Mouse (Mus musculus) myocyte (in vitro differentiated cells): ENCODE data around the gene Rad51b. TPM values are rescaled to one million over a fixed set of nuclear protein-coding genes. Genes with fewer than 3 reads are reported as not detected.

Experiments used
- H3K27me3 ChIP-seq: one replicate; pipeline ENCODE4 v1.6.1; 2011; ENCODE audit not compliant: control insufficient read depth, insufficient read depth, insufficient read length
- H3K36me3 ChIP-seq: one replicate; pipeline ENCODE4 v1.6.1; 2011; ENCODE audit not compliant: control insufficient read depth, insufficient read depth
- H3K4me2 ChIP-seq: one replicate; pipeline ENCODE4 v1.6.1; 2011; ENCODE audit warnings: low read depth, control low read depth
- H3K4me3 ChIP-seq: one replicate; pipeline ENCODE4 v1.5.1; 2011; ENCODE audit warnings: mild to moderate bottlenecking, control low read depth, moderate library complexity
- H3K79me2 ChIP-seq: one replicate; pipeline ENCODE4 v1.6.1; 2011; ENCODE audit not compliant: control insufficient read depth, insufficient read depth
- H3ac ChIP-seq: one replicate; pipeline ENCODE4 v1.6.1; 2011; ENCODE audit not compliant: control insufficient read depth, insufficient read length
- CEBPB ChIP-seq: IDR thresholded peaks from 2 replicates; pipeline ENCODE4 v1.6.1; 2011; ENCODE audit warnings: mild to moderate bottlenecking, moderate library complexity; ENCODE audit not compliant: poor library complexity, insufficient read depth, severe bottlenecking
- E2F4 ChIP-seq: IDR thresholded peaks from one replicate; pipeline ENCODE4 v1.6.1; 2011; ENCODE audit warnings: mild to moderate bottlenecking, control low read depth, moderate library complexity; ENCODE audit not compliant: insufficient read depth
- MAX ChIP-seq: IDR thresholded peaks from one replicate; pipeline ENCODE4 v1.6.1; 2011; ENCODE audit warnings: low read depth, mild to moderate bottlenecking, control low read depth
- MYOD1 ChIP-seq, 3 experiments: IDR thresholded peaks; one replicate each; pipeline ENCODE4 v1.6.1; 2011; ENCODE audit warnings: control low read depth in 2 of 3, low read depth in 2 of 3, mild to moderate bottlenecking in 2 of 3, moderate library complexity in 1 of 3; ENCODE audit not compliant: insufficient read length in 2 of 3, control insufficient read depth in 1 of 3
- MYOG ChIP-seq, 3 experiments: IDR thresholded peaks; one replicate each; pipeline ENCODE4 v1.6.1; 2011; ENCODE audit warnings: control low read depth in 2 of 3, low read depth in 2 of 3, mild to moderate bottlenecking in 2 of 3; ENCODE audit not compliant: insufficient read length in 2 of 3, control insufficient read depth in 1 of 3, insufficient read depth in 1 of 3
- POLR2A ChIP-seq: IDR thresholded peaks from one replicate; pipeline ENCODE4 v1.6.1; 2011; ENCODE audit warnings: low read depth, mild to moderate bottlenecking, control low read depth, moderate library complexity; ENCODE audit not compliant: insufficient read length
- POLR2AphosphoS2 ChIP-seq: IDR thresholded peaks from one replicate; pipeline ENCODE4 v1.6.1; 2011; ENCODE audit warnings: low read depth, control low read depth; ENCODE audit not compliant: insufficient read length
- REST ChIP-seq: IDR thresholded peaks from one replicate; pipeline ENCODE4 v1.6.1; 2011; ENCODE audit warnings: mild to moderate bottlenecking, control low read depth, moderate library complexity; ENCODE audit not compliant: insufficient read depth, insufficient read length
- SRF ChIP-seq: IDR thresholded peaks from one replicate; pipeline ENCODE4 v1.6.1; 2011; ENCODE audit warnings: low read depth; ENCODE audit not compliant: control insufficient read depth, insufficient read length
- TCF12 ChIP-seq: IDR thresholded peaks from one replicate; pipeline ENCODE4 v1.6.1; 2011; ENCODE audit warnings: mild to moderate bottlenecking, control low read depth; ENCODE audit not compliant: poor library complexity, insufficient read depth, severe bottlenecking
- TCF3 ChIP-seq: IDR thresholded peaks from one replicate; pipeline ENCODE4 v1.6.1; 2011; ENCODE audit warnings: low read depth, control low read depth; ENCODE audit not compliant: insufficient read length
- USF1 ChIP-seq: IDR thresholded peaks from one replicate; pipeline ENCODE4 v1.6.1; 2011; ENCODE audit warnings: low read depth, mild to moderate bottlenecking, control low read depth, moderate library complexity
- polyA plus RNA-seq: library from polyadenylated mRNA; unstranded; fragments of >200 nt; fragmentation: generic; extraction: Trizol; gene quantifications from one replicate; pipeline ENCODE4 v1.2.1, GENCODE M21; 2012; ENCODE audit warnings: missing spikeins

The Rad51b gene
- polyA plus RNA-seq, 1 experiment = 1.8 TPM

DNA sequence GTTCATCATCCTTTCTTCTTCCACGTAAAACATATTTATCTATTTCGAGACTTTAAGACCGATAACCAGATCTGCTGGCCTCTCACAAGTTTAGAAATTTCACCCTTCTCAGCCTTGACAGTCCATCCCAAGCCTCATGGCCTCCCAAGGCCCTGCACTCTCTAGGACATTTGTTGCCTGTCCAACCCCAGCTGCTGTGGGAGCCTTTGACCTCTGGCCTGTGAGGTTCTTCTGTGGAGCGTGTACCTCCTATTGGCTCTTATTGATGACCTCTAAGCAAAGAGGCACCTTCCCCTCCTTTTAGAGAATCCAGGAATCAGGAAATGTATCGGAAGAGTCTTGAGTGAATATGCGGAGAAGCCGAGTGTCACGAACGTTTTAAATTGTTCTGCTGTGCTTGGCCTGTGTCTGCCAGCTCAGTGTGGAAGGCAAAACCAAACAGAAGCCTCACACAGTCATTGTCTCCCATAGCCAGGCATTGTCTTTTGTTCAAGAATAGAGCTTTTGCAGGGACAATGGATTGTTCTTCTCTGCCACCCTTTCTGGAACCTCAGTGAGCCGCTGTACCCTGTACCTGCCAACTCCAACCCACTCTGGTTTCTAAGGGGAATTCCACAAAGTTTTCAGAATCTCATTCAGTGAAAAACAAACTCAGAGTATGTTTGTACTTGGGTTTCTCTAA lies 215.3 kb downstream of the Rad51b start:
- H3K4me3 ChIP-seq = no peak overlapping the region
- H3K27me3 ChIP-seq = no peaks in the 10 kb centered on the region
- H3ac ChIP-seq = no peak overlapping the region
- H3K4me2 ChIP-seq = peak overlapping the region; percentile 53
- TF ChIP-seq MYOD1 (IDR thresholded peaks at IDR 0.05; ENCODE audit: control insufficient read depth in 1 of 3, insufficient read length in 2 of 3, low read depth in 2 of 3) (peak in 2 of 3 experiments; percentile 12 to 32), POLR2A (no peak), POLR2AphosphoS2 (no peak), MYOG (IDR thresholded peaks at IDR 0.05; ENCODE audit: control insufficient read depth in 1 of 3, insufficient read depth in 1 of 3, insufficient read length in 2 of 3, low read depth in 2 of 3) (peak in 1 of 3 experiments; percentile 26)
- no peaks in the 10 kb centered on the region for H3K36me3 ChIP-seq
- H3K79me2 ChIP-seq = no peaks in the 10 kb centered on the region

DNA sequence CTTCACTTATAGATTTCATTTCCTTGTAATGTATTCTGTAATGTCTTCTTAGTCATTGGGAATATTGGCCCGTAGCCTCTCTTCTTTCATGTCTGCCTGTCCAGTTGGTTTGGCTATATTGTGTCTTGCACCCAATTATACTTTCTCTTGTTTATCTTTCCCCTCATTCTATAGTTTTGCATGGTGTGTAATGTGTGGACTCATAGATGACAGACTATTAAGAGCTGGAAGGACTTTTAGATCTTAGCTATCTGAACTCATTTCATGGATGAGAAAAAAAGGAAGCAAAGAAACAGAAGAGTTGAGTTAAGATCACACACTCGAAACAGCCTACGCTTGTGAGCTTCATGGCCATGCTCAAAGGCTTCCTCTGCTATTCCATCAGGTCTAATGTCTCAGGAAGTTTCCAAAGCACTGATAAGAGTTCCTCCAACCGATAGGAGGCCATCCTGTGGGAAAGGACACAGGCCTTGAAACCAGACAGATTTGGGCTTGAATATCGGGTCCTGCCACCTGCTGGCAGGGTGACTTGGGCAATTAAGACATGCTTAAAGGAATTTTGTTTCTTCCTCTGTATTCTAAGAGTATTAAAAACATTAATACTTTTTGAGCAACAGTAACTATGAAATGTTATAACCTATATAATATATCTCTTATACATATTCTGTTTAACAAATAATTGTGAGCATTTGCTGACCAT lies 216.1 kb downstream of the Rad51b start:
- Histone ChIP-seq H3ac (no peak overlapping the region), H3K27me3 (no peaks in the 10 kb centered on the region), H3K79me2 (no peaks in the 10 kb centered on the region), H3K4me2 (no peak overlapping the region), H3K36me3 (no peaks in the 10 kb centered on the region), H3K4me3 (no peak overlapping the region)
- no peak for TF ChIP-seq SRF
- no peak for TF ChIP-seq MAX
- TF ChIP-seq TCF3 = no peak
- TF ChIP-seq USF1 = no peak

DNA sequence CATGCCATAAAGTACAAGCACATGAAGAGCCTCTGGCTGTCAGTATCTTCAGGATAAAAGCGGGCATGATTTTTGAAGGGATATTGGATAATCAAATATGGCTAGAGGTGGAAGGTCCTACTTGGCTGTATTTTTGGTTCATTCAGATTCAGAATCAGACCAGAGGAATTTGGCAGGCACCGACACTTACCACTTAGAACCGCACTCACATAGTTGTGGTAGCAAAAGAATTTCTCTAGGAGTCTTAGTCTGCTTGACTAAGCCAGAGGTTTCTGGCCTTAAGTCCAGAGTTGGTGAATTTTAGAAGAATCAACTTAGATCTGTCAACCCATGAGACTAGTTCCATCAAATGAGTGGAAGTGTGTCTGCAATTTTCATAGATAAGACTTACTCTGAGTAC lies 217.6 kb downstream of the Rad51b start:
- H3K4me3 ChIP-seq = no peak overlapping the region
- H3K79me2 ChIP-seq = no peaks in the 10 kb centered on the region
- H3K4me2 ChIP-seq = peak overlapping the region; percentile 16
- no peaks in the 10 kb centered on the region for H3K36me3 ChIP-seq
- H3K27me3 ChIP-seq = no peaks in the 10 kb centered on the region
- H3ac ChIP-seq = no peak overlapping the region
- no peak for TF ChIP-seq MYOG (IDR thresholded peaks at IDR 0.05; ENCODE audit: control insufficient read depth in 1 of 3, insufficient read depth in 1 of 3, insufficient read length in 2 of 3, low read depth in 2 of 3)
- TF ChIP-seq SRF = no peak
- no peak for TF ChIP-seq POLR2AphosphoS2
- TF ChIP-seq REST = no peak

GRCm38 (mm10) chr12:79522374-79522773 lies 225.3 kb downstream of the Rad51b start:
- H3K36me3 ChIP-seq = no peaks in the 10 kb centered on the region
- no peak for TF ChIP-seq USF1
- no peak for TF ChIP-seq SRF
- TF ChIP-seq MAX = no peak
- TF ChIP-seq E2F4 = no peak
- no peak for TF ChIP-seq CEBPB
- TF ChIP-seq REST = no peak
- TF ChIP-seq TCF12 = no peak
- no peak for TF ChIP-seq POLR2AphosphoS2
- no peak for TF ChIP-seq MYOG (IDR thresholded peaks at IDR 0.05; ENCODE audit: control insufficient read depth in 1 of 3, insufficient read depth in 1 of 3, insufficient read length in 2 of 3, low read depth in 2 of 3)
- no peak for TF ChIP-seq TCF3
- TF ChIP-seq POLR2A = no peak
- no peak for TF ChIP-seq MYOD1 (IDR thresholded peaks at IDR 0.05; ENCODE audit: control insufficient read depth in 1 of 3, insufficient read length in 2 of 3, low read depth in 2 of 3)
- no peak overlapping the region for H3K4me2 ChIP-seq
- no peaks in the 10 kb centered on the region for H3K79me2 ChIP-seq
- H3K4me3 ChIP-seq = no peak overlapping the region
- no peaks in the 10 kb centered on the region for H3K27me3 ChIP-seq
- no peak overlapping the region for H3ac ChIP-seq

DNA sequence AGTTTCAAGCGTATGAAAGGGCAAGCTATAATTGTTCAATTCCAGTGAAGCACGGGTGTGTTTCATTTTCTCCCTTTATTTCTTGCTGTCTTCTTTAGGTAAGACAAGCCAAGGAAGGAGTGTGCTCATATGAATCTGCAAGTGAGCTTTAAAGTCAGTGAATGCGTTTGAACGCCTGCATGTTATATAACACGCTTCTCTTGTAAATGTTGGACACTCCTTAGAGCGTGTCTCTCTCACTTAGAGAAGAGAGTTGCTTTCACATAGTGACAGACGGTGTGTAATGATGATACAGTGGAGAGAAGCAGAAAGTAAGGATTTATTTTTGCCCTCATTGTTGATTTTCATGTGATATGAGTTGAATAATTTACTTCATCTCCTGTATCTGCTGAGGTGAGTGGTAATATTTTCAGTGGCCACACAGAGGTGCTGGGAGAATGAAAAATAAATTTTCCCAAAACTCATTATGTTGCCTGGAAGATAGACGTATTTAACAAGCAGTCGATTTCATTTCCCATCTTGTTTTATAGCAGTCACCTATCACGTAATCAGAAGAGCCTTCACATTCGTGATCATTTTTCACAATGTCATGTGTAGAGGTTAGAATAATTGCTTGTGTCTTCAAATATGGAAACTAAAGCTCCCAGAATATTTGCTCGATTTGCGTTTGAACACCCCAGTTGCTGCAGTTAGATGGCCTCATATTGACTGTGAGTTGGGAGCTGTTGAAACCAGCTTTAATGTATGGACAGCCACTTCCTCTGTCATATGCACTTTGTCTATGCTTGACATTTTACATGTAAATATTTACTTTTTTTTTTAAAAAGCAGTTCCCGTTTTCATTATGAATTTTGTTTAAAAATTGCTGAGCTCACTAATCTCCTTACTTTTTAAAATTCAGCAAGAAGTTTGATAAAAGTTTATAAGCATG lies 228.1 kb downstream of the Rad51b start:
- Histone ChIP-seq H3K79me2 (no peaks in the 10 kb centered on the region), H3K27me3 (no peaks in the 10 kb centered on the region), H3K36me3 (no peaks in the 10 kb centered on the region), H3K4me3 (no peak overlapping the region), H3ac (no peak overlapping the region), H3K4me2 (no peak overlapping the region)
- TF ChIP-seq POLR2AphosphoS2 (no peak), SRF (no peak), POLR2A (no peak), TCF12 (no peak), MYOG (IDR thresholded peaks at IDR 0.05; ENCODE audit: control insufficient read depth in 1 of 3, insufficient read depth in 1 of 3, insufficient read length in 2 of 3, low read depth in 2 of 3) (no peak), CEBPB (no peak), E2F4 (no peak), MYOD1 (IDR thresholded peaks at IDR 0.05; ENCODE audit: control insufficient read depth in 1 of 3, insufficient read length in 2 of 3, low read depth in 2 of 3) (no peak)
